Mouse (Mus musculus): Measurements from ENCODE around the gene Pgls. TPM values are rescaled to one million over a fixed set of nuclear protein-coding genes. Genes with fewer than 3 reads are reported as not detected.

The Pgls gene
- total RNA-seq (2021), result 100 to 1,000 TPM; 136 to 144 TPM
- long read RNA-seq, experiment 1, transcript Pgls-201 (5 exons, 893 nt), result major isoform, 180 of 208 reads
- long read RNA-seq, experiment 1, partial matches to known transcripts, result 16 of 208 reads
- long read RNA-seq, experiment 1, other reads (novel, unspliced or antisense), result 6 of 208 reads
- long read RNA-seq, experiment 2, transcript Pgls-201 (5 exons, 893 nt), result major isoform, 140 of 176 reads
- long read RNA-seq, experiment 2, partial matches to known transcripts, result 31 of 176 reads
- long read RNA-seq, experiment 2, other reads (novel, unspliced or antisense), result 3 of 176 reads

DNA sequence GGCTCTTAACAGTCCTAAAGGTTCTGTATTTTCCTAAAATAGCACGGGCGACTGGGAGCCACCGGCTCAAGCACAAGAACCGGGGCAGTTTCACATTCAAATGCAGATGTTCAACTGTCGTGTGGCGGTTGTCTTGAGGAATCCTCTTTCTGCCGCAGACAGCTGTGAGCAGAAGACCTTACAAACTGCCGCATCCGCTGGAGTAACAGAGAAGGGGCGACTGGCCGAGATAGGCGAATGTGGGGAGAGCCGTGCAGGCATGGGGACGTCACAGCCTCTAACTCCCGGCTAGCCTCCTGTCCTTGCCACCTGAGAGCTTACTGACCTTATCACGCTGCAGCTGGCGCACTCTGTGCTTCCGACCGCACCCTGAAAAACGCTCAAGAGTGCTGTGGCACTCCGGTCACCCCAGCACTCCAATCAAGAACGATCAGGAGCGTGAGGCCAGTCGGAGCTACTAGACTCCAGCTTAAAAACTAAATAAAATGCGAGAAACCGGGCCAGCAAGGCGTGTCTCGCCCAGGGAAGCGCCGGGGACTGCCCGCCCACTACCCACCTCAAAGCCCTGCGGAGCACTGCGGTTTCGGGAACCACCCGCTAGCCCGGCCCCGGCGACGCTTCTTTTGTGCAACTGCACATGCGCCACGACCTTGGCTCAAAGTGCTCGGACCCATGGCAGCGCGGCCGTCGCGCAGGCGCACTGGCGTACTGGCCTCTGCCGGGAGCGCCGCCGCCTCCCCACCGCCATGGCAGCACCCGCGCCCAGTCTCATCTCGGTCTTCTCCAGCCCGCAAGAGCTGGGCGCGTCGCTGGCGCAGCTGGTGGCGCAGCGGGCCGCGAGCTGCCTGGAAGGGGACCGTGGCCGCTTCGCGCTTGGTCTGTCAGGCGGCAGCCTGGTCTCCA is at the start of gene Pgls:
Pgls (plus strand) TSS at position 706 of the 903 bp plus-strand sequence.
- peak; percentile 87 to 94 for DNase-seq (ENCODE audit: low spot score in 2 of 2)

DNA sequence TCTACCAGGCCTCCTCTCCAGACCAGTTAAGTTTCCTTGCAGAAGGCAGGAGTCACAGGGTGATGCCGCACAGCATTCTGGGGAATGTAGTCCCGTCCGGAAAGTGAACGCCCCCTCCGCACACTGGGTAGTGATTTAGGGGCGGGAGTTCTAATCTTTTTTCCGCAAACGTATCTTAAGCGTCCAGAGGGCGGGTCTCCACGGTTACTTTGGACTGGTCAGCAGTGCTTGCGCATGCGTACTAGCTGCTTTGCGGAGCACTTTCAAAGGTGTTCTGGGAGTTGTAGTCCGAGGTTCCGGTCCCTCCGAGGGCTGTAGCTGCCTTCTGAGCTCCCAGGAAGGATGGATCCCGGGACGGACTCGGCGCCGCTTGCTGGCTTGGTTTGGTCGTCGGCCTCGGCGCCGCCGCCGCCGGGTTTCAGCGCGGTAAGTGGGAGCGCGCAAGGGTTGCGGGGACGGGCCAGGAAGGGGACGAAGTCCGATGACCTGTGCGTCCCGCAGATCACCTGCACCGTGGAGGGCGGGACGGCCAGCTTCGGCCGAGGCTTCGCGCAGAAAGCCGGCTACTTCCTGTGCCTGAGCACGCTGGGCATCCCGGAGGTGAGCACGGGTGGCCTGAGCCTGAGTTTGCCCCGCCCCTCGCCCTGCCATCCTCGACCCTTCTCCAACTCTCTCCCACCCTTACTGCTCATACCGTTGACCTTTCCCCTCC is 49.2 kb upstream of the Pgls start, which contains the start of gene Mvb12a:
Mvb12a (plus strand) TSS at position 291 of the 712 bp plus-strand sequence.
- DNase-seq (ENCODE audit: low spot score in 2 of 2), result peak; percentile 71 to 93

DNA sequence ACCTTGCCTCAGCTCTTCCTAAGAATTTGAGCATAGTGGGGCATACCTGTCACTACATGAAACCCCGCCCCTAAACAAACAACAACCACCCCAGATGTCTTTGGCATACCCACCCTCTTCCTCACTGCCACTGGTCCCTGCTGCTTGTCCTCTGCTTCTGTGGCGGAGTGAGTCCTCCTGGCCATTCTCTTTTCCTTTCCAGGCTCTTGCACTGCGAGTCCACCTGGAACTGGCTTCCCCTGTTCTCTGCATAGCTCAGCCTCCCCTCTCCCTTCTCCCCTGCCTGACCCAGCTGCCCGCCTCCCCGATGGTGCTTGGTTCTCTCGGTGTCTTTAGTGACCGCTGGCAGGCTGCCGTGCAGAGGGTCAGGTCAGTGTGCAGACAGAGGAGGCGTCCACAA is 48.2 kb upstream of the Pgls start:
- DNase-seq (ENCODE audit: low spot score in 2 of 2), result no peak

DNA sequence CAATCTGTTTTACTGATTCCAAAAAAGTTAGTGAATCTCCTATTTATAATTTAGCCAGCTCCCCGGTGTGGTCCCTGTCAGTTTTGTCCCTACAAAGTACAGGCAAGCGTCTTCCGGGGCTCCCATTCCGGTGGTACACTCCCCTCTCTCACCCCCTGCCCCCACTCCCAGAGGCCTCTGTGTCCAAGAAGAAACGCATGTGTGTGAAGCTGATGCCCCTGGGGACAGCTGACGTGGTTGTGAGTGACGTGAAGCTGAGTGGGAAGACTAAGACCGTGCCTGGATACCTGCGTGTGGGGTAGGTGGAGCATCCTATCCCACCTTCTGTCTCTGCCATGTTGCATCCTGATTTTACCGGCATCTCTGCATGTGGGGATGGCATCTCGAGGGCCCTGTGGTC is 46.9 kb upstream of the Pgls start:
- no peak for DNase-seq (ENCODE audit: low spot score in 2 of 2)

DNA sequence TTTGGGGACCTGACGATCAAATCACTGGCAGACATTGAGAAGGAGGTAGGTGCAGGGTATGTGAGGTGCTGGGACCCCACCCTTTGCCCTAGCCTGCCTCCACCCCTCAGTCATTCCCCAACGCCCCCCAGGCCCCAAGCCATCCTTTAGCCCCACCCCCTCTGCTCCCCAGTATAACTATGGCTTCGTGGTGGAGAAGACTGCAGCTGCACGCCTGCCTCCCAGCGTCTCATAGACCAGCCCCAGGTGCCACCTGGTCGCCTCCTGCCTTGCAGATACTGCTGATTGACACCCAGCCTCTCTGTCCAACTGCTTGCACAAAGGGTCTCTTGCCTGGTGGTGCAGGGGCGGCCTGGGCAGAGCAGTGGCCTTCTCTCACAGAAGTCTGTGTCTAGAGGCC is 44.4 kb upstream of the Pgls start:
- no peak for DNase-seq (ENCODE audit: low spot score in 2 of 2)

DNA sequence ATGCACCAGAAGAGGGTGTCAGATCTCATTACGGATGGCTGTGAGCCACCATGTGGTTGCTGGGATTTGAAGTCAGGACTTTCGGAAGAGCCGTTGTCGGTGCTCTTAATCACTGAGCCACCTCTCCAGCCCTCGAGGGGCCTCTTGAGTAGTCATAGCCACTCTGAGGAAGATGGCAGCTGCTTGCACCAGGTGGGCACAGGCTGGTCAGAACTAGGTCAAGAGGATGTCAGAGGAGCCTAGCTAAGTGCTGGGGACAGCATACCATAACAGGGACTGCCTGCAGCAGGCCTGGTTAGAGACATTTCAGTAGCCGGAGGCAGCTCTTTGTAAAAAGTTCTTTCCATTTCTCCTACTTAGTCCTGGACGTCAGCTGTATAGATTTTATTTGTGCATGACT is 41.2 kb upstream of the Pgls start:
- DNase-seq (ENCODE audit: low spot score in 2 of 2), result no peak

DNA sequence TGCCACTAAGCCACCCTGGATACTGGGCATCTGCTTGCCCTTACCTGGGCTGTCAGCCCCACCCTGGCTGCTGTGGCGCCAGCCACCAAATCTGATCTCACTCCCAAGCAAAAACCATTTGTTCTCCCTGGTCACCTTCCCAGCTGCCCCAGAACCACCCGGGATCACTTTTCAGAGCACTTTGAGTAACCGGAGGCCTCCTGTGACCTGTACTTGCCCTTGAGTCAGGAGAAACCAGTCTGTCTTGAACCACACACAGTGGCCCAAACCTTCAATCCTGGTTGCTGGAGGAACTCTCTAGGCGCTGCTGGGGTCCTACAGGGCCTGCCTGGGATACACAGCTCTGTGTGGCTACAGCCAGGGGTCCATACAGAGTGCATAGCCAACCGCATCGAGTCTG is 39.2 kb upstream of the Pgls start:
- no peak for DNase-seq (ENCODE audit: low spot score in 2 of 2)

DNA sequence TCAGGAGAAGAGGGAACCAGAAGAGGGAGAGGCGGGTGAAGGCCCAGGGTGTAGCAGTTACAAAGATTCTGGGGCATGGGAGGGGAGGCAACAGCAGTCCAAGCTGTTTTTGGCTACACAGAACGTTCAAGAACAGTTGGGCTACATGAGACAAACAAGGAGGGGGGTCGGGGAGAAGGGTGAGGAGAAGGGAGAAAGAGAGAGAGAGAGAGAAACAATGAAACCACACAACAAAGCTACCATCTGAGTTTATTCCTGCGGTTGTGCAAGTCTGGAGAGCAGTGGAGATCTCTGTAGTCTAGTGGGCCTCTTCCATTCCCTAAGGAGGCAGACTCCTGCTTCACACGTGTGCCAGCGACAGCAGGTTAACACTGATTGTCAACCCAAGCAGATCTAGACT is 38.0 kb upstream of the Pgls start:
- no peak for DNase-seq (ENCODE audit: low spot score in 2 of 2)

DNA sequence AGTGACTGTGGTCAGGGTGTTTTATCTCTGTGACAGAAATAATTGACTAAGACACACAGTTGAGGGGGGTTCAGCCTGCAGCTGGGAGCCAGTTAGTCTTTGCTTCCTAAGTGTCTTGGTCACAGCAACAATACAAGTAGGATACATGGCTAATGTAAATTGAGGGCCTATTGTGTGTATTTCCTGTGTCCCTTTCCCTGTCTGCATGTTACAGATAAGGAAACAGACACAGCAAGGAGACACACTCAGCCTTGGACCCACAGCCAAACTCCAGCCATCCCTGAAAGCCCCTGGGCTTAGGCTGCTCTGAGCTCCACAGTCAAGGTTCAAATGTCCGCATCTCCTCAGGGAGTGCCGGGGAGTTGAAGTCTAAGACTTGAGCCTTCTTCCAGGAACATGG is 37.3 kb upstream of the Pgls start:
- DNase-seq (ENCODE audit: low spot score in 2 of 2), result no peak

DNA sequence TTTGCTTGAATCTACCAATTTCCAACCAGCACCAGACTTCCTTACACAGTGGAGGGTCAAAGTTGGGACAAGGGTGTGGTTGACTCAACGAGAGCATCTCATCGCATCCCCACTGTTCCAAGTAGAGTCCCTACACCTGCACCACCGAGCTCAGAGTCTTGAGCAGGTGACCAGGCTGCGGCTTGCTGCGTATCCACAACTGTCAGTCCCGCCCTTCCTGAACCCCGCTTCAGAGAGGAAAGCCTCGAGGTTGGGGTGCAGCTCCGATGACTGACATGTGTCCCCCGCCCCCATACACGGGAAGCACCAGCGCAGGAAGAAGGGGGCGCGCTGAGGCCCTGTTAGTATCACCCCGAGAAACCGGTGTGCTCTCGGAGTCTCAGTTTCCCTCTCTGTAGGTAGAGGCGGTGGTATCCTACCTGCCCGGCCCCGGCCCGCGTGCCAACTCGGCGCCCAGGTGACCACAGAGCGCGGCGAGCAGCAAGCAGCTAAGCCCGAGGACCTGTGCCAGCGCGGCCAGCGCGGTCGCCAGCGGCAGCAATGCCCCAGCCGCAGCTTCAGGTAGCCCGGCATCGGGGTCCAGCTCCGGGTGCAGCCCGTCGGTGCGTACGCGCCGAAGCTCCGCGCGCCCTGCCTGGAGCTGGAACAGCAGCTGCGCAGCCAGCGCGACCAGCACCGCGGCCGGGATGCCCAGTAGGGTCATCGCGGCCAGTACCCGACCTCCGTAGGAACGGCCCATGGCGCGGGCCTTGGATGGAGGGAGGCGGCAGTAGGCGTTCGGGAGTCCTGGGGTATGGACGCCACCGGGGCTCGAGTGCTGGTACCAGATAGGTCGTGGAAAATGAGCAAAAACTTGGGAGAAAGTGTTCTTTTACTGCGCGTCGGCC is 33.7 kb upstream of the Pgls start, which contains the start of gene Tmem221:
Tmem221 (minus strand) TSS at position 801 of the 887 bp plus-strand sequence.
- no peak for DNase-seq (ENCODE audit: low spot score in 2 of 2)

DNA sequence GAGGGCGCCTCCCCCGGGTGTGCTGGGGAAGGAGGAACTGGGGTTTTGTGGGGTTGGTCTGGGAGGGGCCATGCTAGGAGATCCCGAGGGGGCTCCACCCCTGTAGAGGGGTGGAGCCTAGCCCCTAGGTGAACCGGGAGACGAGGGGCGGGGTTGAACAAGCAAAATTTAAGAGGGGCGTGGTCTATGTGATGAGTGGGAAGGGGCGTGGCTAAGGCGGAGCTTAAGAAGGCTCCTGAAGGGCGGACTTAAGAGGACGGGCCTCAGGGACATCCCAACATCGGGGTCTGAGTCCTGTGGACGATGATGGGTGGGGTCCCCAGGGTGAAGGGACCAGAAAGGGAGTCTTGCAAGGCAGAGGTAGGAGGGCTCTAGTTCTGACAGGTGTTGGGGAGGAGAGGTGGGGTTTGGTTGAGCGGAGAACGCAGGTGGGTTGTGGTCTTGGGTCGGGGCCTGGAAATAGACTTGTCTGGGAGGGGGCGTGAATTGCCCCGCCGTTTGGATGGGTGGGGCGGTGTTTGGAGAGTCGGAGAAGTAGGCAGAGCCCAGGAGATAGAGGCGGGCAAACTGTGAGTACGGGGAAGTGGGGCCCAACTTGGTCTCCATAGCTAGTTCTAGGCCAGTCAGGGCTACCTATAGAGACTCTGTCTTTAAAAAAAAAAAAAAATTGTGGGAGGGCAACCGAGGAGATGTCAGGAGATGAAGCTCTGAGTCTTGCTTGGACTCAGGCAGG is 32.9 kb upstream of the Pgls start:
- DNase-seq (ENCODE audit: low spot score in 2 of 2), result peak in 1 of 2 experiments; percentile 52

DNA sequence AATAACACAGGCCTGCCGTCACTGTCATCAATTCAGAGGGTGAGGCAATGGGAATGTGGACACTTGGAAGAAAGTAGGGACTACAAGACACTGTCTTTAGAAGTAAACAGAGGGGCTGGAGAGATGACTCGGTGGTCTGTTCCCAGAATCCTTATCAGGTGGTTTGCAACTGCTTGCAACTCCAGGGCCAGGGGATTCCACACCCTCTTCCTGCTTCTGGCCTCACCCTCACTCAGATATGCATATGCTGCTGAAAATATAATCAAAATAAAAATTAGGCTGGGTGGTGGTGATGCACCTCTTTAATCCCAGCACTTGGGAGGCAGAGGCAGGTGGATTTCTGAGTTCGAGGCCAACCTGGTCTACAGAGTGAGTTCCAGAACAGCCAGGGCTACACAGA is 31.9 kb upstream of the Pgls start:
- no peak for DNase-seq (ENCODE audit: low spot score in 2 of 2)

DNA sequence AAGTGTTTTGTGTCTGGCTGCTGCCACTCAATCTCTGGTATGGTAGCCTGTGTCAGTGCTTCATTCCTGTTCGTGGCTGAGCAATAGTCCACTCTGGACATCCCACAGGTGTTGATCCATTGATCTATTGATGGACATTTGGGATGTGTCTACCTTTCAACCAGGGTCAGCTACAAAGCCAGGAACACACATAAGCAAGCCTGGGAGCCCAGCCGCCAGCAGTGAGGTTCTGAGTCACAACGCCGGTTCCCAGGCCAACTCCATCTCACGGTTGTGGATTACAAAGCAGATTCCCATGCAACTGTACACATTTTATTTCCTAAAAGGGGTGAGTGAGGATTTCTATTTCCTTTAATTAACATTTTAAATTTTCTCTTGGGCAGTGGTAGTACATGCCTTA is 31.2 kb upstream of the Pgls start:
- DNase-seq (ENCODE audit: low spot score in 2 of 2), result no peak

DNA sequence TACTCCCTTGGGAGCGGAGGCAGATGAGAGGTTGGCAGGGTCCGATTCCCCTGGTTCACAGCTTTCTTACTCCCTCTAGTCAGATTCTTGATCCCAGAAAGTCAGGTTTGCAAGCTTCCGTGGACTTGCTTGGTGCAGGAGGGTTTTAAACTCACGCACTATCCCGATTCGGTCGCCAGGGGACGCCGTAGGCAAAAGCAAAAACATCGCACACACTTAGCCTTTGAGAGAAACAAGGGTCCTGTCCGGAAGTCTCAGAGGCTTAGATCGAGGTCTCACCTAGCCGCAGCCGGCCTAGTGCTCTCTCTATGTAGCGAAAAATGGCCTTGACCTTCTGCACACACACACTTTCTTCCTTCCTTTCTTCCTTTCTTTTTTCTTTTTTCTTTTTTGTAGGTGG is 30.6 kb upstream of the Pgls start:
- DNase-seq (ENCODE audit: low spot score in 2 of 2), result no peak

DNA sequence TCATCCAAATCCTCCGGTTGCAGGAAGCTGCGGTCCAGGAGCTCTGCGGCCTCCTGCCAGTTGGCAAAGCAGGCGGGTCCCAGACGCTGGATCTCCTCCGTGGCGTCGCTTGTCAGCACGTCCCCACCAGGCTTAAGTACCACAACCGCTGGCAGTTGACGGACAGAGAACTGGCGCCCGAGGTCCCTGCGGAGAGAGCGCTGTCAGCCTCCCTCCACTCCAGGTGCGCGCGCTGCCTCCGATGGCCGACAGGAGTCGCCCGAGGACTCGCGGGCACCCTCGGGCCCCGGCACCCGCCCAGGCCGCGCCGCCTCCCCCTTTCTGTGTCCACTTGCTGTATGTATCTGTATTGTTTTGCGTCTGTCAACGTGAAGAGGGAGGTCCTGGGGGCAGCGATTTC is 29.2 kb upstream of the Pgls start:
- DNase-seq (ENCODE audit: low spot score in 2 of 2), result peak; percentile 71 to 79

DNA sequence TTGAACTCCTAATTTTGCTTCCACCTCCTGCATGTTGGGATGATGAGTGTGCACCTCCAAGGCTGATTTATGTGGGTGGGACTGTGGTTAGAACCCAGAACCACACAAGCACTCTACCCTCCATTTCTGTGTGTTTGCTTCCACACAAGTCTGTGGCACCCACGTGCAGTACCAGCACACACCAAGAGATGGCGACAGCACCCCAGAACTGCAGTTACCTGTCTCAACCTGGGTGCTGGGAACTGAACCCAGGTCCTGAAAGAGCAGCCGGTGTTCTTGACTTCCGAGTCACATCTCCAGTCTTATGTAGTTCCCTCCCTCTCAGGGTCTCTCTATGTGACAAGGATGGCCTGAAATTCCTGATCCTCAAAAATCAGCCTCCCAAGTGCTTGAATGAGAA is 28.0 kb upstream of the Pgls start:
- no peak for DNase-seq (ENCODE audit: low spot score in 2 of 2)

DNA sequence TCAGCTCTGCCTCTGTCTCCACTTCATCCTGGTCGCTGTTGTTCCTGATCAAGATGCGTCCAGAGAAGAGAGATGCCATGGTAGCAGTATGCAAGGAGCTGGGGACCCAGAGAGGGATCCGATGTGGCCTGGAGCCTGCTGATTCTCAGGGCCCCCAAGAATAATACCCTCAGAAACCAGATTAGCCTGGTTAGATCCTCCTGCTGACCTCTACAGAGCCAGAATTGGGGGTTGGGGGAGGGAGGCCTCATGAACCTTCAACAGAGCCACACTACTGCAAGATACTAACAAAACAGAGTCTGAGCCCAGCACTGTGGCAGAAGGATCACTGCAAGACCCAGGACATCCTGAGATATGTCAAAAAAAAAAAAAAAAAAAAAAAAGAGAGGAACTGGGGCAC is 25.5 kb upstream of the Pgls start, which contains the start of gene Nxnl1:
Nxnl1 (minus strand) TSS at position 101 of the 400 bp plus-strand sequence.
- no peak for DNase-seq (ENCODE audit: low spot score in 2 of 2)

DNA sequence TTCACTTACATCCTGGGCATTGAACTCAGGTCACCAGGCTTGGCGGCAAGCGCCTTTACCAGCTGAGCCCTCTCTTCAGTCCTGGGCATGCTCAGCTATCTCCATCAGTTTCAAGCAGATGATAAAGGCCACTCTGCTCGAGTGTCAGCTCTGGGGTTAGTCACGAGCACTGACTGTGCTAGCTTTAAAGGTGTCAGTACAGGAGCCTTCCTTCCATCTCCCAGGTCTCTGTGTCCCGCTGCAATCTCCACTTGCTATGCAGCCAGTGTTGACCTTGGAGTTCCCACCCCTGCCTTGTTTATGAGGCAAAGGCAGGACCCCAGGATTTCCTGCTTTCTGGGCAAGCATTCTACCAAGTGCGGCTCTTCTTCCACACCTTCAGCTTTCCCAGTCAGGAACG is 24.4 kb upstream of the Pgls start:
- DNase-seq (ENCODE audit: low spot score in 2 of 2), result no peak

DNA sequence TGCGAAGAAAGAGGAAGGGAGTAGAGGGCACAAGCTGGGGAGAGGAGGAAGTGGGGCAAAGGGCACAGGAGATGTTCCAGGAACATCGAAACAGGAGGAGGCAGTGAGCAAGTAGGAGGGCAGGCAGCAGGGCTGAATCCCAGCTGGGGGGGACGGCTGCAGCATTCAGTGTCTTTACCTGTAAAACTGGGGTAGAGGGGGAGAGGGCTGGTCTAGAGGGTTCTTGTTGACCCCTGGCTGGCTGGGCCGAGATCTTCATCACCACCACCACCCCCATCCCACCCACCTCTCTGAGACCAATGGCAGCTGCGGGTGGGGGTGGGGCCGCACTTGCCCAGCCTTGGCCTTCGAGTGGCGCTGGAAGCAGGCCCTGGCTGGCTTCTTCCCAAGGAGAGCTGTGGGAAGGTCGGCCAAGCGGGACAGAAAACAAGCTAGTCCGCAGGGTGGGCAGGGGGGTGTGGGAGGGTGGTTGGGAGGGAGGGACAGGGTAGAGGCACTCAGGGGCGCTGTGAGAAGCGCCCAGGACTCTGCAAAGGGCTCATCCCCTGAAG is 23.5 kb upstream of the Pgls start, which contains the start of gene Slc27a1:
Slc27a1 (plus strand) TSS at position 496 of the 551 bp plus-strand sequence.
- DNase-seq (ENCODE audit: low spot score in 2 of 2), result peak; percentile 45 to 71

Data from adrenal gland, postnatal 4 days (tissue).